Mouse (Mus musculus): ENCODE measurements around the gene Zfp318.

Gene Zfp318

DNA sequence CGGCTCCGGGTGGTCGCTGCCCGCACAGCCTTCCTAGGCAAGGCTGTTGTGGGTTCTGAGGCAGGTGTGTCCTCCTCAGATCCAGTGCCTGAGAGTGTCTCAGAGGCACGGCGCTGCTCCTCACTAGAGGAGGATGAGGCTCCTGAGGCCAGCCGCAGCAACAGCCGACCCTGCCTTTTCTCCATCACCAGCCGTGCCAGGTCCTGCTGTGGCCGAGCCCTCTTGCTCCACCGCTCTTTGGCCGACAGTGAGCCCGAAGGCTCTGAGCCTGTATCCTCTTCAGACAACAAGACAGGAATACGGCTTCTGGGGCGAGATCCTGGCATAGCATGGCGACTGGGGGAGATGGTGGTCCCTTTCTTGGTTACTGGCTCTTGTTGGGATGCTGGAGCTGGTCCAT lies 62.7 kb downstream of the Zfp318 start:
- DNase-seq (ENCODE audit: low read depth, low spot score) = no peak

DNA sequence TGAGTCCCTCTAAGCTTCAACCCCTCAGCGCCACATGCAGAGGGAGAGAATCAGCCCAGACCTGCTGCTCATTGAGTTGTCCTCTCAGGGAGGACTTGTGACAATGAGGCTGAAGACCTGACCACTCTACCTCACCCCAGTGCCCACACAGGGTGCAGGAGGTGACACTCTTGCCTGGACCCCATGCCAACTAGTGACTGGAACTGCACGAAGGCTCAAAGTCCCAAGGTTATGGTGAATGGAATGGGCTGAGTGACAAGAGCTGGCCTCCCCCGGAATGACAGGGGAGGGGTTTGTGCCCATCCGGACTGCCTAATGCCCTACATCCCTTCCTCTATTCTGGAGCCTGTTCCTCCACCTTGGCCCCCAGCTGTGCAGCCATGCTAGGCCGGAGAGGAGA lies 69.2 kb downstream of the Zfp318 start:
- DNase-seq (ENCODE audit: low read depth, low spot score) = no peak

DNA sequence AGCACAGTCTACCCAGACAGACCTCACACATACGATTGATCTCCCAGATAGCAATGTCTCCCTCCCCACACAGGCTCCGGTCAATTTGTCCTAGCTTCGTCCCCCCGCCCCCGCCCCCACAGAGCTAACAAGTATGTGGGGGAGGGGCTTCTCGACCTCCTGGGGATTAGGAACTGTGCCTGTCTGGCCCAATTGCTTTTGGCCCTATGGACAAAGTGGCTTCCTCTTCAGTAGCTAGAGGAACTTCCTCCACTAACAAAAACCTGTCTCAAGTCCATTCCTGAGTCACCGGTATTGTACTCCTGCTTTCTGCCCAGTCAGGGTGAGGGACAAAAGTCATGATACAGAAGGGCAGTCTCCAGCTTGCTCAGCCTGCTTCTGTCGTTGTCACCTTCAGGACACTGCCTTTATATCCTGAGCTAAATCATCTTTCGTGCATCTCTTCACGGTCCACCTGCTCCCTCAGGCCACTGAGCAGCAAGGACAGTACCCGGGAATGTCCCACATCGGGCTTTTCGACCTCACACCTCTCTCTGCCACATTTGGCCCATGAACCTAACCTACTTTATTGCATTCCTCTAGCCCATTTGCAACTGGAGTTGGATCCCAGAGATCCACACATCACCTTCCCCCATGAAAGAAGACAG lies 69.9 kb downstream of the Zfp318 start:
- DNase-seq (ENCODE audit: low read depth, low spot score) = no peak

DNA sequence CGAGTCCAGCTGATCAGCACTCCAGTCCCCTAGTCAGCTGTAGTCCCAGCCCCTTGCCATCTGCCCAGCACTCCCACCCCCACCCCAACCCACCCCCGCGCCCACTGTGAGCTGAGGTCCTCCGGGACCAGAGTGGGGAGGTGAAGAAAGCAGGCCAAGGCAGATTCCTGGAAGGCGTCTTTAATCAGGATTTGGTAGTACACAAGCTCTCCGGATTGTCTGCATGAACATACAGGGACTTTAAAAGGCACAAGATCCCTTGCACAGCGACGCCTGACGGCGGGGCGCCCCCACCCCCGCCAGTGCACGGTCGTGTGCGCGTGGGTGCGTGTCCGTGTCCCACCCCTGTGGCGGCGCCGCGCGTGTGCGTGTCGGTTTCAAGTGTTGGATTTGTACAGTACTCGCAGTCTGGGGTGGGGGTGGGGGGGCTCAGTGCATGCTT lies 70.5 kb downstream of the Zfp318 start:
- DNase-seq (ENCODE audit: low read depth, low spot score) = no peak

DNA sequence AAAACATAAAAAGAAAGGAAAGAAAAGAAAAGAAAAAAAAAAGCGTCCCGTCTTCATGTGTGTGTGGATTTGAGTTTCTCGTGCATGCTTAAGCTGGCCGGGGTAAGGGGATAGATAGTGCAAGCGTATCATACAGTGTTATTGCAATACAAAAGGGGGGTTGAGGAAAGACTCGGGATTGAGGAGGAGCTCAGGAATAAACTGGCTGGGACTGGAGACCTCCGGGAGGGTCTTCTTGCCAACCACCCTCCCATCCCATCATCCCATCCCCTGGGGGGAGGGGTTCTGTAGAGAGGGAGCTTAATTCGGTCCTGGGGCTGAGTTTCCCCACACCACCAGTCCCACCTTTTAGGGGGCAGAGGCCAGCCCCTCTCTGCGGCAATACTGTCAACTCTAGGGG lies 71.0 kb downstream of the Zfp318 start:
- DNase-seq (ENCODE audit: low read depth, low spot score) = no peak

DNA sequence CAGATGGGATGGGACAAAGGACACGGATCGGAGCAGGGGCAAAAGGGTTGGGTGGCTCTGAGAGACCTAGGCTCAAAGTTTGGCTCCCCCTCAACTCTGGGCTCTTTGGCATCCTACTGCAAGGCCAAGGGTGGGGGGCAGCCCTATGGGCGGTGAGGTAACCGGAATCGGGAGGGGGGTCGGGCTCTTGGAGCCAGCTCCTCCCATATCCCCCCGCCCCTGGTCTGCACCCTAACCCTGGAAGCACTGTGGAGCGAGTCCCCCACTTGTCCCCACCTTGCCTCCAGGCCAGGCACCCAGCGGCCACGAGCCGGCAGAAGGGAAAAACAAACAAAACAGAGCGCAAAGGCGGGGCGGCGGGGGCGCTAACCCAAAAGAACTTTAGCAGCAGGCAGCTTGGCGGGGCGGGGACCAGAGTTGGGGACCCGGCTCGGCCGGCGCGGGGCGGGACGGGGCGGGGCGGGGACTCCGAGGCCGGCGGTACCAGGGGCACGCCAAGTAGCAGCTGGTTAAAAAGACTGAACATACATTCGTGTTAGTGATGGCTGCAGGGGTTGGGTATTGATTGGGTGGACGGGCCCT lies 71.7 kb downstream of the Zfp318 start:
- DNase-seq (ENCODE audit: low read depth, low spot score) = peak; percentile 47

DNA sequence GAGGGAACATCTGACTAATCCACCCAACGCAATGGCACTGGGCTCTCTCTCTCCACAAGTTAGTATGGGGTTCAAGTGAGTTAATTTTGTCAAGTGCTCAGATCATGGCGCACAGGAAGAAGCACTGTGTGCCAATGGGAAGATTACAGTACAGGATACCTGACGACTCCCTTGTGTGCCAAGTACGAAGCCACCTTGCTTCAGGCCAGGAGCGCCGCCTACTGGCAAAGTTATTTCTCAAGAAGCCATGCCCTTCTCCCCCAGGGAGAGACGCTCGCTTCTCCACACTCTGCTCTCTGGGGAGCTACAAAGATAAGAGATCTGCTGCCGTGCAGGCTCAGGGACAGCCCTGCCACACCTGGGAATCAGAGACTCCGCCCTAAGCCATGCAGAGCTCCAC lies 74.3 kb downstream of the Zfp318 start:
- DNase-seq (ENCODE audit: low read depth, low spot score) = peak; percentile 80

DNA sequence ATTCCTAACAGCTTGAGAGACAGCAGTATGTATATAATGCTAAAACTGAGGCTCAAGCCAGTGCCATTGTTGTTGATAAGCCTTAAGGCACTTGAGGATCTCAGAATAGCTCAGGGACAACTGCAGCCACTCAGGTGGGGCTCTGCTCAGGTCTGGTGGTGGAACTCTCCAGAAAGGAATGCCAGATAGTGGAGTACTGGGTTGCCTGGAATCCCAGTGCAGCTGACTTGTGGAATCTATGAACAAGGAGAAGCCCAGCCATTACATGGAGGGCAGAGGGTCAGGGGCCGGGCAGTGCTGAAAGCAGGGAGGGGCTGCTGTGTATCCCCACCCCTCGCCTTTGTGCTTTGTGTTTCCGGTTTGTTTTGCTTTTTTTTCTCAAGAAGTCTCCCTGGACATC lies 74.9 kb downstream of the Zfp318 start:
- DNase-seq (ENCODE audit: low read depth, low spot score) = no peak

DNA sequence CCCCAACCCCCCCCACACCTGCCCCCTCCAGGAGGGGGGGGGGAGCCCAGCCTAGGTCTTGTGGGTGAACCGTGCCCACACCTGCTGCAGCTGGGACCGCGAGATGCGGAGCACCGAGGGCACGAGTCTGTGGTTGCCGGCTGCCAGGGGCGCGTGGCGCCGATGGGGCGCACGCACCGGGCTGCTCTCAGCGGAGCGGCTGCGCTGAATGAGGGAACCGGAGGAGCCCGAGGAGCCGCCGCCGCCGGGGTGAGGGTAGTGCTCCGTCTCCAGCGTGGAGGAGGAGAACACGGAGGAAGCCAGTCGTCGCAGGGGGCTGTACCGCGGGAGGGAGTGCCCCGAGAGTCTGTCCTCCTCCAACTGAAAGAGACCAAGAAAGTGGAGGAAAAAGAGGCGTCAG lies 77.1 kb downstream of the Zfp318 start:
- DNase-seq (ENCODE audit: low read depth, low spot score) = no peak

DNA sequence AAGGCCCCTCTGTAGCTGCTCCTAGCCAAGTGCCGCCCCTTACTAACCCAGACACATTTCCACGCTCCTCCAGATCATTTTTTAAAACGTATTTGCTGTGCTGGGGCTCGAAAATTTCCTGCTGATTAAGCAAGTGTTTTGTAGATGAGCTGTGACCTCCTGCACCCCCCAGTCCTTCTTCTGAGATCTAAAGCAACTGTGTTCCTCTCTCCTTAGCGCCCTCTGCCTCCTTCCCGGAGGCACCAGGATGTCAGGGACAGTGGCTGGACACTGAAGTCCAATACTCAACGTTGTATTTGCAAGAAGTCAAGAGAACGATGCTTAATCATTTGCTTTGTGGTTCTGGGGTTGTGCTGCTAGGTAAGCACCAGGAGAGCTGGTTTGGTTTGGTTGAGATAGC lies 77.8 kb downstream of the Zfp318 start:
- no peak for DNase-seq (ENCODE audit: low read depth, low spot score)

DNA sequence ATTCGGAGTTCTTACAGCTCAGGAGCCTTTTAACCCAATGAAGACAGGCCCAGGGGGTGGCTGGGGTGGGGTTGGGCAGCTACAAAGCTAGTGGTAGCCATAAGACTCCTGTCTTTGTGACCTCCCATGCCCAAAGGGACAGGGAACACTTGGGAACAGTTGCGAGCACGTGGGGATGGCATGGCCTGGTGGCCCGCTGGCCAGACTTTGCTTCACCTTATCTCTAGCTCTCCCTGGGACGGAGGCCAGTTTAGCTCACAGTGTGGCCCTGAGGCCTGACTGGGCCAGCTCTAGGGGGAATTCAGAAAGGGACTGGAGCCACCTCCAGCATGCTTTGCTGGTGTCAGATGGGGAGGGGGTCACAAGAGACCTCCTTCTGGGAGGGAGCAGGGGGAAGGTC lies 78.7 kb downstream of the Zfp318 start:
- no peak for DNase-seq (ENCODE audit: low read depth, low spot score)

DNA sequence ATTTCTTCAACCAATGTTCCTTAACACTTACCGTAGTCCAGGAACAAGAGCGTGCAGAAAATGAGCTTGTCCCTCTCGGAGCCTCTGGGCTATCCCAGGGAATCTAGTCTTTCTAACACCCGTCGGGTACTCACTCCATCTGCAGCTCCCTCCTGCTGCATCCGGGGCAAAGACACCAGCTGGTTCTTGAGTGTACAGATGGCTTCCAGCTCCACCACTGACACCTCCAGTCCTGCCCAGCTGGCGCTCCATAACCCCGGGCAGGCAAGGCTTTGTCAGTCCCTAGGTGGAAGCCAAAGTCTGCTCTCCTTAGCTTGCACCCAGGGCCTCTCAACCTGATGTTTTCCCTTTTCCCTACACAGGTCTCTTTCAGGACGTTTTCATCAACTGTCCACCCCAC lies 84.3 kb downstream of the Zfp318 start:
- no peak for DNase-seq (ENCODE audit: low read depth, low spot score)
